Mouse (Mus musculus) MEL (cell line): ENCODE data around the gene Acyp1. TPM values are rescaled to one million over a fixed set of nuclear protein-coding genes. Genes with fewer than 3 reads are reported as not detected.

ENCODE experiments used
- DNase-seq: peaks from one replicate; pipeline ENCODE4 v3.0.0; 2011; ENCODE audit warnings: low read depth, low spot score
- H3K27ac ChIP-seq: 2 replicates; pipeline ENCODE4 v1.5.1; 2012; ENCODE audit warnings: low read depth, mild to moderate bottlenecking, control low read depth, low read length, moderate library complexity; ENCODE audit not compliant: control insufficient read depth
- H3K27me3 ChIP-seq, 2 experiments: fragments of 150-350 bp in 1 of 2; sonication (generic) in 1 of 2; 2 replicates each; pipeline ENCODE4 v1.6.1; 2012; ENCODE audit warnings: low read length in 2 of 2, mild to moderate bottlenecking in 2 of 2, improper control_type of control experiment in 1 of 2, moderate library complexity in 1 of 2; ENCODE audit not compliant: insufficient read depth in 2 of 2, control insufficient read depth in 1 of 2
- H3K36me3 ChIP-seq, 2 experiments: 2 replicates each; pipeline ENCODE4 v1.6.1; 2012 to 2014; ENCODE audit warnings: low read length in 2 of 2, improper control_type of control experiment in 1 of 2, inconsistent platforms in 1 of 2, mild to moderate bottlenecking in 1 of 2; ENCODE audit not compliant: insufficient read depth in 2 of 2, control insufficient read depth in 1 of 2
- H3K4me1 ChIP-seq, 2 experiments: fragments of 150-350 bp in 1 of 2; sonication (generic) in 1 of 2; 2 replicates each; pipeline ENCODE4 v1.6.1; 2012; ENCODE audit warnings: low read length in 2 of 2, improper control_type of control experiment in 1 of 2, mild to moderate bottlenecking in 1 of 2; ENCODE audit not compliant: insufficient read depth in 2 of 2, control insufficient read depth in 1 of 2
- H3K4me3 ChIP-seq, 2 experiments: fragments of 150-350 bp in 1 of 2; sonication (generic) in 1 of 2; 2 replicates each; pipeline ENCODE4 v1.5.1; 2012; ENCODE audit warnings: low read depth in 2 of 2, low read length in 2 of 2, mild to moderate bottlenecking in 2 of 2, moderate library complexity in 2 of 2, control low read depth in 1 of 2, improper control_type of control experiment in 1 of 2; ENCODE audit not compliant: control insufficient read depth in 1 of 2, insufficient read depth in 1 of 2
- H3K79me2 ChIP-seq: 2 replicates; pipeline ENCODE4 v1.6.1; 2012; ENCODE audit warnings: mild to moderate bottlenecking, low read length, moderate library complexity; ENCODE audit not compliant: control insufficient read depth, poor library complexity, insufficient read depth
- H3K9ac ChIP-seq: 2 replicates; pipeline ENCODE4 v1.6.1; 2012; ENCODE audit warnings: low read depth, mild to moderate bottlenecking, control low read depth, low read length, moderate library complexity; ENCODE audit not compliant: control insufficient read depth, poor library complexity, severe bottlenecking
- H3K9me3 ChIP-seq: fragments of 150-350 bp; sonication (generic); replicated peaks from 2 replicates; pipeline ENCODE4 v1.6.1; 2012; ENCODE audit warnings: mild to moderate bottlenecking, low read length, improper control_type of control experiment, moderate library complexity; ENCODE audit not compliant: insufficient read depth
- CHD1 ChIP-seq: IDR thresholded peaks from 2 replicates; pipeline ENCODE4 v1.6.1; 2012; ENCODE audit warnings: low read depth, mild to moderate bottlenecking, inconsistent platforms, low read length, improper control_type of control experiment
- EP300 ChIP-seq, 2 experiments: IDR thresholded peaks; 2 replicates each; pipeline ENCODE4 v1.6.1; 2011; ENCODE audit warnings: improper control_type of control experiment in 2 of 2, low read length in 2 of 2, low read depth in 1 of 2, mild to moderate bottlenecking in 1 of 2
- GATA1 ChIP-seq: IDR thresholded peaks from 2 replicates; pipeline ENCODE4 v1.6.1; 2011; ENCODE audit warnings: low read depth, low read length, improper control_type of control experiment
- HCFC1 ChIP-seq: IDR thresholded peaks from 2 replicates; pipeline ENCODE4 v1.6.1; 2012; ENCODE audit warnings: low read depth, mild to moderate bottlenecking, inconsistent platforms, low read length, improper control_type of control experiment, moderate library complexity
- JUND ChIP-seq: IDR thresholded peaks from 2 replicates; pipeline ENCODE4 v1.6.1; 2011; ENCODE audit warnings: low read depth, mild to moderate bottlenecking, improper control_type of control experiment, low read length
- KAT2A ChIP-seq: conservative IDR thresholded peaks from 2 replicates; pipeline ENCODE4 v1.6.1; 2012; ENCODE audit warnings: low read depth, low read length, improper control_type of control experiment, inconsistent platforms
- MAX ChIP-seq: IDR thresholded peaks from 2 replicates; pipeline ENCODE4 v1.6.1; 2011; ENCODE audit warnings: low read length, improper control_type of control experiment
- MEF2A ChIP-seq: IDR thresholded peaks from 2 replicates; pipeline ENCODE4 v1.6.1; 2014; ENCODE audit warnings: low read depth, mild to moderate bottlenecking, inconsistent platforms, low read length, improper control_type of control experiment; ENCODE audit not compliant: poor library complexity, insufficient replicate concordance, severe bottlenecking; ENCODE audit errors: extremely low read depth
- MXI1 ChIP-seq: IDR thresholded peaks from 2 replicates; pipeline ENCODE4 v1.6.1; 2011; ENCODE audit warnings: mild to moderate bottlenecking, low read depth, low read length, improper control_type of control experiment
- NELFE ChIP-seq: IDR thresholded peaks from 2 replicates; pipeline ENCODE4 v1.6.1; 2011; ENCODE audit warnings: low read depth, low read length, improper control_type of control experiment
- NRF1 ChIP-seq: IDR thresholded peaks from 2 replicates; pipeline ENCODE4 v1.6.1; 2014; ENCODE audit warnings: low read depth, mild to moderate bottlenecking, inconsistent platforms, low read length, improper control_type of control experiment, moderate library complexity; ENCODE audit not compliant: poor library complexity, insufficient read depth, severe bottlenecking
- POLR2A ChIP-seq, 2 experiments: IDR thresholded peaks; 2 replicates each; pipeline ENCODE4 v1.6.1; 2011 to 2012; ENCODE audit warnings: low read length in 2 of 2, mild to moderate bottlenecking in 2 of 2, control low read depth in 1 of 2, improper control_type of control experiment in 1 of 2, low read depth in 1 of 2, moderate library complexity in 1 of 2; ENCODE audit not compliant: control insufficient read depth in 1 of 2, insufficient read depth in 1 of 2, poor library complexity in 1 of 2
- POLR2AphosphoS2 ChIP-seq: IDR thresholded peaks from 2 replicates; pipeline ENCODE4 v1.6.1; 2011; ENCODE audit warnings: low read length, improper control_type of control experiment
- RAD21 ChIP-seq: IDR thresholded peaks from 2 replicates; pipeline ENCODE4 v1.6.1; 2011; ENCODE audit warnings: mild to moderate bottlenecking, low read depth, low read length, improper control_type of control experiment
- TCF12 ChIP-seq: IDR thresholded peaks from 2 replicates; pipeline ENCODE4 v1.6.1; 2014; ENCODE audit warnings: low read depth, mild to moderate bottlenecking, inconsistent platforms, low read length, improper control_type of control experiment, moderate library complexity
- UBTF ChIP-seq: IDR thresholded peaks from 2 replicates; pipeline ENCODE4 v1.6.1; 2012; ENCODE audit warnings: low read depth, mild to moderate bottlenecking, inconsistent platforms, low read length, improper control_type of control experiment, moderate library complexity, borderline replicate concordance; ENCODE audit not compliant: insufficient read depth
- USF1 ChIP-seq: IDR thresholded peaks from 2 replicates; pipeline ENCODE4 v1.6.1; 2014; ENCODE audit warnings: low read depth, mild to moderate bottlenecking, inconsistent platforms, low read length, improper control_type of control experiment, moderate library complexity
- ZKSCAN1 ChIP-seq: IDR thresholded peaks from 2 replicates; pipeline ENCODE4 v1.6.1; 2012; ENCODE audit warnings: low read depth, mild to moderate bottlenecking, inconsistent platforms, low read length, improper control_type of control experiment, moderate library complexity
- ZMIZ1 ChIP-seq: IDR thresholded peaks from 2 replicates; pipeline ENCODE4 v1.6.1; 2012; ENCODE audit warnings: low read depth, mild to moderate bottlenecking, inconsistent platforms, low read length, improper control_type of control experiment, moderate library complexity
- polyA plus RNA-seq, 2 experiments: library from polyadenylated mRNA; stranded (reverse) in 1 of 2; unstranded in 1 of 2; fragments of >175 nt in 1 of 2; fragments of >200 nt in 1 of 2; gene quantifications; 2 replicates each; pipeline versions ENCODE4 v1.2.1 to v1.2.4; 2012; ENCODE audit warnings: low replicate concordance in 2 of 2, low read depth in 1 of 2; ENCODE audit not compliant: insufficient read length in 2 of 2, insufficient read depth in 1 of 2, missing spikeins in 1 of 2
- total RNA-seq: library from RNA; depleted of rRNA; stranded (reverse); fragments of 300-350 nt; gene quantifications from 2 replicates; pipeline ENCODE4 v1.2.3, GENCODE M21; 2012

The Acyp1 gene
- total and polyA plus RNA-seq, 3 experiments = 47.4 to 54.5 TPM; not detected in 1

- no peak for TF ChIP-seq UBTF
- peak; percentile 84 for TF ChIP-seq MXI1
- TF ChIP-seq ZKSCAN1 = peak; percentile 95
- peak; percentile 42; the same call in 1 of the 2 replicates for TF ChIP-seq CHD1
- no peak for TF ChIP-seq GATA1
- no peak for TF ChIP-seq RAD21
- 0 out of 2 replicates have a peak, but pooled peaks have one; percentile 19 for TF ChIP-seq NRF1
- peak; percentile 85 for TF ChIP-seq MAX
- no peak; the same call in 1 of the 2 replicates for TF ChIP-seq KAT2A
Observed at GRCm38 (mm10) chr12:85280105-85280844, 8.0 kb downstream of the Acyp1 start (continued).

DNA sequence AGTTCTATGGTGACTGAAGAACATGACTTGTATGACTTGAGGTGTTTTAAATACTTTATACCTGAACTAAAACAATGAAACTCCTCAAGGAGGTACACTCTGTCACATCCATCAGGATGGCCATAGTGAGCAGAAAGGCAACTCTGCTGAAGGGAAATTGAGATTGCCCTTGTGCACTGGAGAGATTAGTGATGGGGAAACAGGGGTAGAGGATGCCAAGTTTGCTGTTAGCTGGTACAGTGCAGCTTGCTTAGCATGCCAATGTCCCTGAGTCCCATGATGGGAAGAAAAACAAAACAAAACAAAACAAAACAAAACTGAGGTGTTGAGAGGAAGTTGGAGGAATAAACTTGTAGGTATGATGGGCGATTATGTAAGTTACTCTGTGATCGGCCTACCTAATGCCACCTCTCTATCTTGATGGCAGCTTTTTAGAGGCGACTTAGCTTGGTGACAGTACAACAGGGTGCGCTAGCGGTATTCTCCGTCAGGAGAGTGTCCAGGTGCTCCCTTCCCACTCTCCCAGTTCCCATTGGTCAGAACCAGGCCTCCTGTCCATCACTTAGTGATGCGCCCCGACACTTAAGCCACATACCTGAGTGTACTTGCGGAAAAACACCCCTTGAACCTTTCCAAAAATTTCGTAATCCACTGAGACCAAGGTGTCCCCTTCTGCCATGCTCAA, 8.7 kb downstream of the Acyp1 start:
- Histone ChIP-seq H3K36me3 (peaks cover 0 to 20% of the 10 kb centered on the region in 2 experiments; a peak in 2 of 4 replicates), H3K27me3 (no peaks in the 10 kb centered on the region), H3K9ac (peak overlapping the region; percentile 92), H3K9me3 (no peaks in the 10 kb centered on the region), H3K27ac (peak overlapping the region; percentile 87), H3K79me2 (peaks cover 5% of the 10 kb centered on the region; the same call in 1 of the 2 replicates), H3K4me1 (peaks cover 12 to 24% of the 10 kb centered on the region in 2 experiments), H3K4me3 (peak overlapping the region; percentile 65 to 86)
- peak; percentile 70 for DNase-seq
- TF ChIP-seq TCF12 (no peak), NELFE (no peak), POLR2AphosphoS2 (no peak), RAD21 (no peak), JUND (no peak), EP300 (IDR thresholded peaks at IDR 0.05; ENCODE audit: low read depth in 1 of 2, low read length in 2 of 2) (no peak), MEF2A (no peak), USF1 (no peak), ZMIZ1 (no peak), HCFC1 (no peak), ZKSCAN1 (no peak), KAT2A (no peak), CHD1 (no peak; the same call in 1 of the 2 replicates), POLR2A (IDR thresholded peaks at IDR 0.05; ENCODE audit: control insufficient read depth in 1 of 2, insufficient read depth in 1 of 2, low read depth in 1 of 2, low read length in 2 of 2, poor library complexity in 1 of 2) (no peak)
